Mouse (Mus musculus) small intestine, adult 2 months (tissue): Measurements from ENCODE around the gene Ppp2r5d.

ENCODE experiments used
- CTCF ChIP-seq: fragments of 200-500 bp; IDR thresholded peaks from 2 replicates; pipeline ENCODE4 v1.5.1; 2012; ENCODE audit warnings: low read depth, mild to moderate bottlenecking, control low read depth, inconsistent platforms, low read length, moderate library complexity, mixed read lengths; ENCODE audit not compliant: insufficient replicate concordance, insufficient read length; ENCODE audit errors: extremely low read depth
- POLR2A ChIP-seq: fragments of 200-500 bp; IDR thresholded peaks from 2 replicates; pipeline ENCODE4 v1.6.1; 2012; ENCODE audit warnings: low read depth, mild to moderate bottlenecking, control low read depth, inconsistent platforms, low read length, moderate library complexity

DNA sequence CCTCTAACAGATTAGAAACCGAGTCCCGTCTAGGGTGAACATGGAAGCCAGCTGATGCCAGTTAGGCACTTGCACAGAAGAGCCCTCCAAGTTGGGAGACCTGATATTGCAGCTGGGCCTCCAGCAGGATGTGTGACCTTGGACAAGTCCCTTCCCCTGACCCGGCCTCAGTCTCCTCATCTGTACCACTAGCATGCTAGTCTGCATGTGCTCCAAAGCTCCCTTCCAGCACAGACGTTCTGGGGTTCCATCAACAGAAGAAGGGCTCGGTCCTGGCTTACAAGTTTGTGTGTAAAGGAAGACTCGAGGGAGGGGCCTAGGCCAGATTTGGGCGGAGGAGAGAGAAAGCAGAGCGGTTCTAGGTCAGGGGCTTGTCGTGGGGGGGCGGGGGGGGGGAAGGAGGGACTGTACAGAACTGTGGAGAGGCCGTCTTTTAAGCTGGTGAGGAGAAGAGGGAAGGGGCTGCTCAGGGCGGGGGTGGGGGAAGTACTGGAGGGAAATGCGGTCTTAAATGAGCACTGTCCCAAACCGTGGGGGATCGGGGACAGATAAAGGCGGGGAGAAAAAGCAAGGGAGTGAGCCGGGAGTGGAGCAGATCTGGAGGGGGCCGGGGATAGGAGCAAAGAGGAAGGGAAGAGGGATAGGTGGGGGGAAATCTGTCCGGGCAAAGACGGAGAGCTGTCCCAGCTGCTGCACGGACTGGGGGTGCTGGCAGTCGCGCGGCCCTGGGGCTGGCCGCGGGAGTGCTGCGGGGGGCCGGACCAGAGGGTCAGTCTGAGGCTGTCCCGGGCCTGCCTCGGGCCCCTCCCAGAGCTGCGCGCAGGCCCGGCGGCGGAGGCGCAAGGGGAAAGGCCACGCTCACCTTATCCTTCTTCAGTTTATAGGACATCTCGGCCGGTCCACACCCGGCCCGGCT lies 682 bp downstream of the Ppp2r5d start:
- no peak for TF ChIP-seq CTCF
- 0 out of 2 replicates have a peak, but pooled peaks have one; percentile 24 for TF ChIP-seq POLR2A
